In genomic region chr11:98597363-98597762, GRCm38 (mm10) we compare ENCODE assay signal across 9 mouse cellular contexts. TPM values are rescaled to one million over a fixed set of nuclear protein-coding genes. Genes with fewer than 3 reads are reported as not detected.
DNase-seq lines count a peak whose midpoint lies in the region; ATAC-seq lines count a peak whose summit lies in the region.
"Had no signal": no experiment of that assay in that cellular context is flagged by ENCODE, and none has a peak within 500 bp of the region (broad histone marks: within the 10 kb centered on the region; RNA-seq: fewer than 3 reads in every experiment).

No protein-coding gene starts in this region.

- H3K4me3 ChIP-seq in embryonic facial prominence, embryonic 13.5 days = no peak overlapping the region
- H3K4me3 ChIP-seq in kidney, embryonic 14.5 days (ENCODE audit: low read length) = no peak overlapping the region

- peaks cover 50% of the 10 kb centered on the region for H3K27me3 ChIP-seq in embryonic facial prominence, embryonic 13.5 days
- peaks cover 18% of the 10 kb centered on the region for H3K27me3 ChIP-seq in kidney, embryonic 14.5 days (ENCODE audit: control insufficient read depth, insufficient read depth, low read length)

- no peak for ATAC-seq in embryonic facial prominence, embryonic 13.5 days (ENCODE audit: insufficient number of reproducible peaks, insufficient read depth, low FRiP score, low TSS enrichment, low read depth)
- 0 out of 2 replicates have a peak, but pooled peaks have one; percentile 43 for ATAC-seq in kidney, embryonic 14.5 days (ENCODE audit: low FRiP score, low TSS enrichment)
- peak; percentile 61 for ATAC-seq in megakaryocyte-erythroid progenitor cell, adult 5-6 weeks (replicated peaks; ENCODE audit: low FRiP score, low TSS enrichment, poor library complexity, severe bottlenecking)

- H3K36me3 ChIP-seq in embryonic facial prominence, embryonic 13.5 days = no peaks in the 10 kb centered on the region
- H3K36me3 ChIP-seq in kidney, embryonic 14.5 days (ENCODE audit: control insufficient read depth, insufficient read depth, low read length) = no peaks in the 10 kb centered on the region

- 30% methylated on average over 6 of the region's 6 CpGs for WGBS in embryonic facial prominence, embryonic 13.5 days
- WGBS in kidney, embryonic 14.5 days = 45% methylated on average over 6 of the region's 6 CpGs

- H3K4me2 ChIP-seq in embryonic facial prominence, embryonic 13.5 days = no peak overlapping the region
- no peak overlapping the region for H3K4me2 ChIP-seq in kidney, embryonic 14.5 days (replicated peaks; ENCODE audit: low read depth, low read length)

- no peaks in the 10 kb centered on the region for H3K9me3 ChIP-seq in embryonic facial prominence, embryonic 13.5 days
- no peaks in the 10 kb centered on the region for H3K9me3 ChIP-seq in kidney, embryonic 14.5 days (ENCODE audit: control insufficient read depth, low read length)

- DNase-seq in adrenal gland, adult 18-20 months (ENCODE audit: low spot score in 2 of 2) = peak; percentile 62 to 71
- DNase-seq in adrenal gland, postnatal 4 days (ENCODE audit: low spot score in 2 of 2) = no peak
- peak; percentile 43 for DNase-seq in right cerebral cortex, postnatal 14 days
- no peak for DNase-seq in right cerebral cortex, postnatal 10 days (ENCODE audit: low spot score in 2 of 2)
- peak; percentile 85 for DNase-seq in thymus, postnatal 14 days

- H3K4me1 ChIP-seq in embryonic facial prominence, embryonic 13.5 days = peaks cover 12% of the 10 kb centered on the region; the same call in 1 of the 2 replicates
- 0 out of 2 replicates have a peak, but pooled peaks cover 8% of the 10 kb centered on the region for H3K4me1 ChIP-seq in kidney, embryonic 14.5 days (ENCODE audit: control insufficient read depth, insufficient read depth, low read length)

- H3K27ac ChIP-seq in embryonic facial prominence, embryonic 13.5 days = no peak overlapping the region
- no peak overlapping the region for H3K27ac ChIP-seq in kidney, embryonic 14.5 days (ENCODE audit: low read depth, low read length)

- H3K9ac ChIP-seq in embryonic facial prominence, embryonic 13.5 days = 0 out of 2 replicates have a peak overlapping the region, but pooled peaks have one; percentile 44
- no peak overlapping the region for H3K9ac ChIP-seq in kidney, embryonic 14.5 days (ENCODE audit: low read depth, low read length)

RNA-seq across cellular contexts. Expression of gene Lrrc3c, which starts 0.7 kb away (rescaled TPM):
- not detected for total RNA-seq in adrenal gland, adult 18-20 months (2021)
- not detected for total RNA-seq in adrenal gland, postnatal 4 days (2021)
- polyA plus RNA-seq in embryonic facial prominence, embryonic 13.5 days (2015; fragmentation: Nextera tagmentation; extraction: Ambion mirVana) = not detected in 2 replicates
- not detected in 2 replicates for polyA plus RNA-seq in kidney, embryonic 14.5 days (2014; fragmentation: Nextera tagmentation; extraction: Ambion mirVana)
- not detected in 2 replicates for total RNA-seq in megakaryocyte-erythroid progenitor cell, adult 5-6 weeks (2014; fragmentation: Nextera tagmentation)
- not detected in 2 replicates for total RNA-seq in megakaryocyte-erythroid progenitor cell, adult 5-6 weeks (2017)
- total RNA-seq: left cerebral cortex, postnatal 14 days had no signal

RNA-seq across cellular contexts. Expression of gene Ormdl3, which starts 10.2 kb away (rescaled TPM):
- 100 to 1,000 TPM; 118 to 184 TPM for total RNA-seq in adrenal gland, adult 18-20 months (2021)
- total RNA-seq in adrenal gland, postnatal 4 days (2021) = 10 to 100 TPM; 74.7 to 84.1 TPM
- 69.4 and 71.9 TPM in 2 replicates for polyA plus RNA-seq in embryonic facial prominence, embryonic 13.5 days (2015; fragmentation: Nextera tagmentation; extraction: Ambion mirVana)
- polyA plus RNA-seq in kidney, embryonic 14.5 days (2014; fragmentation: Nextera tagmentation; extraction: Ambion mirVana) = 7.1 and 26.6 TPM in 2 replicates
- 28.3 and 38.6 TPM in 2 replicates for total RNA-seq in megakaryocyte-erythroid progenitor cell, adult 5-6 weeks (2014; fragmentation: Nextera tagmentation)
- 20.7 and 21.7 TPM in 2 replicates for total RNA-seq in megakaryocyte-erythroid progenitor cell, adult 5-6 weeks (2017)

RNA-seq across cellular contexts. Expression of gene Gm12355, which starts 28.1 kb away (rescaled TPM):
- total RNA-seq in adrenal gland, adult 18-20 months (2021) = 10 to 100 TPM; 10.4 to 11.6 TPM
- 10 to 100 TPM; 23.3 to 26.6 TPM for total RNA-seq in adrenal gland, postnatal 4 days (2021)
- polyA plus RNA-seq in embryonic facial prominence, embryonic 13.5 days (2015; fragmentation: Nextera tagmentation; extraction: Ambion mirVana) = 0.80 and 4.0 TPM in 2 replicates
- polyA plus RNA-seq in kidney, embryonic 14.5 days (2014; fragmentation: Nextera tagmentation; extraction: Ambion mirVana) = 0.60 and 1.2 TPM in 2 replicates
- 1.1 TPM in 1 of 2 replicates, not detected in the other for total RNA-seq in megakaryocyte-erythroid progenitor cell, adult 5-6 weeks (2014; fragmentation: Nextera tagmentation)
- total RNA-seq in megakaryocyte-erythroid progenitor cell, adult 5-6 weeks (2017) = 1.4 and 3.9 TPM in 2 replicates

RNA-seq across cellular contexts. Expression of gene Gsdma3, which starts 28.8 kb away (rescaled TPM):
- total RNA-seq in adrenal gland, adult 18-20 months (2021) = 10 to 100 TPM; 15.6 to 19.6 TPM
- 10 to 100 TPM; 12.0 to 14.5 TPM for total RNA-seq in adrenal gland, postnatal 4 days (2021)
- polyA plus RNA-seq in embryonic facial prominence, embryonic 13.5 days (2015; fragmentation: Nextera tagmentation; extraction: Ambion mirVana) = not detected in 2 replicates
- polyA plus RNA-seq in kidney, embryonic 14.5 days (2014; fragmentation: Nextera tagmentation; extraction: Ambion mirVana) = not detected in 2 replicates
- not detected in 2 replicates for total RNA-seq in megakaryocyte-erythroid progenitor cell, adult 5-6 weeks (2014; fragmentation: Nextera tagmentation)
- total RNA-seq in megakaryocyte-erythroid progenitor cell, adult 5-6 weeks (2017) = not detected in 2 replicates

RNA-seq across cellular contexts. Expression of gene Zpbp2, which starts 46.5 kb away (rescaled TPM):
- total RNA-seq in adrenal gland, adult 18-20 months (2021) = under 1 TPM; 0.22 to 0.43 TPM
- under 1 TPM in 1 of 2 experiments, not detected in 1; 0.45 TPM for total RNA-seq in adrenal gland, postnatal 4 days (2021)
- polyA plus RNA-seq in embryonic facial prominence, embryonic 13.5 days (2015; fragmentation: Nextera tagmentation; extraction: Ambion mirVana) = not detected in 2 replicates
- polyA plus RNA-seq in kidney, embryonic 14.5 days (2014; fragmentation: Nextera tagmentation; extraction: Ambion mirVana) = 0.30 and 0.61 TPM in 2 replicates
- 5.0 TPM in 1 of 2 replicates, not detected in the other for total RNA-seq in megakaryocyte-erythroid progenitor cell, adult 5-6 weeks (2014; fragmentation: Nextera tagmentation)
- 0.99 TPM in 1 of 2 replicates, not detected in the other for total RNA-seq in megakaryocyte-erythroid progenitor cell, adult 5-6 weeks (2017)
- total RNA-seq: left cerebral cortex, postnatal 14 days had no signal

Comparison
In these comparisons a context has a peak if more than half of its experiments do, and no peak if none do; other contexts are left out.
1. DNase-seq: peak in adrenal gland, adult 18-20 months (2 of 2), right cerebral cortex, postnatal 14 days (single experiment) and thymus, postnatal 14 days (single experiment); none in adrenal gland, postnatal 4 days (0 of 2) and right cerebral cortex, postnatal 10 days (0 of 2).